In genomic region chr2:165318941-165319340, GRCm38 (mm10) we compare ENCODE assay signal across 20 mouse cellular contexts. TPM values are rescaled to one million over a fixed set of nuclear protein-coding genes. Genes with fewer than 3 reads are reported as not detected.
DNase-seq lines count a peak whose midpoint lies in the region; ATAC-seq lines count a peak whose summit lies in the region.
"Had no signal": no experiment of that assay in that cellular context is flagged by ENCODE, and none has a peak within 500 bp of the region (broad histone marks: within the 10 kb centered on the region; RNA-seq: fewer than 3 reads in every experiment).

No protein-coding gene starts in this region.

- H3K4me2 ChIP-seq in kidney, embryonic 16.5 days (replicated peaks; ENCODE audit: low read depth, low read length), result no peak overlapping the region
- H3K4me2 ChIP-seq: forebrain, embryonic 13.5 days; heart, embryonic 12.5 days; limb, embryonic 12.5 days had no signal

- 77% methylated on average over 7 of the region's 7 CpGs for WGBS in kidney, embryonic 16.5 days

- H3K27ac ChIP-seq in kidney, embryonic 16.5 days (ENCODE audit: low read length), result 0 out of 2 replicates have a peak overlapping the region, but pooled peaks have one; percentile 3
- H3K27ac ChIP-seq: forebrain, embryonic 13.5 days; limb, embryonic 12.5 days had no signal

- peaks cover 88% of the 10 kb centered on the region for H3K4me1 ChIP-seq in kidney, embryonic 16.5 days (ENCODE audit: insufficient read depth, low read length)

- peak; percentile 35 for DNase-seq in adrenal gland, postnatal 14 days
- no peak for DNase-seq in adrenal gland, adult 2 months
- DNase-seq in kidney, postnatal 4 days, result no peak
- peak; percentile 48 for DNase-seq in lung, postnatal 10 days
- no peak for DNase-seq in lung, postnatal 14 days
- DNase-seq in cerebellum, postnatal 25 days, result peak; percentile 57 to 63
- no peak for DNase-seq in frontal cortex, postnatal 25 days (ENCODE audit: low spot score in 2 of 2)
- DNase-seq: adrenal gland, adult 8-10 months; gastrocnemius, postnatal 10 days; kidney, postnatal 14 days; layer of hippocampus, postnatal 36 days had no signal

- ATAC-seq in kidney, embryonic 16.5 days (ENCODE audit: low FRiP score, low TSS enrichment), result no peak
- ATAC-seq: forebrain, embryonic 13.5 days; hindbrain, embryonic 16.5 days had no signal

- peaks cover 18% of the 10 kb centered on the region for H3K36me3 ChIP-seq in kidney, embryonic 16.5 days (ENCODE audit: insufficient read depth, low read length)

- no peaks in the 10 kb centered on the region for H3K9me3 ChIP-seq in kidney, embryonic 16.5 days (ENCODE audit: low read length)
- H3K9me3 ChIP-seq: forebrain, embryonic 13.5 days; heart, embryonic 12.5 days; limb, embryonic 12.5 days; megakaryocyte, embryonic 14.5 days had no signal

- H3K9ac ChIP-seq in kidney, embryonic 16.5 days (replicated peaks; ENCODE audit: low read length), result no peak overlapping the region
- H3K9ac ChIP-seq: forebrain, embryonic 13.5 days; limb, embryonic 12.5 days had no signal

- no peak overlapping the region for H3K4me3 ChIP-seq in kidney, embryonic 16.5 days (ENCODE audit: low read length)
- H3K4me3 ChIP-seq: forebrain, embryonic 13.5 days; heart, embryonic 12.5 days; limb, embryonic 12.5 days had no signal

- H3K27me3 ChIP-seq in kidney, embryonic 16.5 days (ENCODE audit: insufficient read depth, low read length), result no peaks in the 10 kb centered on the region
- H3K27me3 ChIP-seq: forebrain, embryonic 13.5 days; heart, embryonic 12.5 days; limb, embryonic 12.5 days; megakaryocyte, embryonic 14.5 days had no signal

RNA-seq across cellular contexts. Expression of gene Elmo2, which starts 7.3 kb away (rescaled TPM):
- total RNA-seq in adrenal gland, postnatal 14 days (2021), result 26.2 and 27.8 TPM in 2 replicates
- 10 to 100 TPM; 19.8 to 31.4 TPM for total RNA-seq in adrenal gland, adult 2 months (2021)
- 52.0 and 58.8 TPM in 2 replicates for polyA plus RNA-seq in adrenal gland, adult 2 months (2012; rRNA removed)
- polyA plus RNA-seq in kidney, embryonic 16.5 days (2015; fragmentation: Nextera tagmentation; extraction: Ambion mirVana), result 88.4 and 93.7 TPM in 2 replicates

RNA-seq across cellular contexts. Expression of gene Slc35c2, which starts 31.3 kb away (rescaled TPM):
- total RNA-seq in adrenal gland, postnatal 14 days (2021), result 32.8 and 36.4 TPM in 2 replicates
- total RNA-seq in adrenal gland, adult 2 months (2021), result 10 to 100 TPM; 51.0 to 56.6 TPM
- 87.4 and 87.6 TPM in 2 replicates for polyA plus RNA-seq in adrenal gland, adult 2 months (2012; rRNA removed)
- 62.4 and 62.8 TPM in 2 replicates for polyA plus RNA-seq in kidney, embryonic 16.5 days (2015; fragmentation: Nextera tagmentation; extraction: Ambion mirVana)

RNA-seq across cellular contexts. Expression of gene Zfp663, which starts 49.6 kb away (rescaled TPM):
- not detected in 2 replicates for total RNA-seq in adrenal gland, postnatal 14 days (2021)
- total RNA-seq in adrenal gland, adult 2 months (2021), result not detected
- polyA plus RNA-seq in adrenal gland, adult 2 months (2012; rRNA removed), result not detected in 2 replicates
- 1.1 and 1.3 TPM in 2 replicates for polyA plus RNA-seq in kidney, embryonic 16.5 days (2015; fragmentation: Nextera tagmentation; extraction: Ambion mirVana)
- total RNA-seq: adrenal gland, adult 8-10 months had no signal
- polyA plus RNA-seq: heart, embryonic 12.5 days; small intestine, adult 2 months; testis, adult 2 months; urinary bladder, adult 2 months had no signal

Comparison
In these comparisons a context has a peak if more than half of its experiments do, and no peak if none do; other contexts are left out.
1. DNase-seq: peak in adrenal gland, postnatal 14 days (single experiment), lung, postnatal 10 days (single experiment) and cerebellum, postnatal 25 days (2 of 2); none in adrenal gland, adult 2 months (single experiment), kidney, postnatal 4 days (0 of 2), lung, postnatal 14 days (single experiment) and frontal cortex, postnatal 25 days (0 of 2).